Mouse (Mus musculus) heart, postnatal 0 days (tissue): ENCODE results near the gene Rxra. TPM values are rescaled to one million over a fixed set of nuclear protein-coding genes. Genes with fewer than 3 reads are reported as not detected.

Source experiments
- ATAC-seq: fragments of 200-750 bp; cut with Nextera tagmentation; 2 replicates; pipeline ENCODE4 v1.8.0; 2017; ENCODE audit warnings: low read depth, moderate number of reproducible peaks, moderate library complexity; ENCODE audit not compliant: insufficient read depth
- DNase-seq: peaks from one replicate; pipeline ENCODE4 v3.0.0-alpha.2; 2016; ENCODE audit warnings: low spot score
- H3K27ac ChIP-seq: fragments of 300-500 bp; sonication (generic); 2 replicates; pipeline ENCODE4 v1.5.1; 2014; ENCODE audit warnings: low read depth, mild to moderate bottlenecking
- H3K27me3 ChIP-seq: fragments of 300-500 bp; sonication (generic); 2 replicates; pipeline ENCODE4 v1.6.1; 2014; ENCODE audit warnings: low read length, mixed read lengths; ENCODE audit not compliant: control insufficient read depth, insufficient read depth
- H3K36me3 ChIP-seq: fragments of 300-500 bp; sonication (generic); replicated peaks from 2 replicates; pipeline ENCODE4 v1.6.1; 2014; ENCODE audit warnings: low read length, mixed read lengths; ENCODE audit not compliant: control insufficient read depth, insufficient read depth
- H3K4me1 ChIP-seq: fragments of 300-500 bp; sonication (generic); 2 replicates; pipeline ENCODE4 v1.6.1; 2014; ENCODE audit warnings: antibody characterized with exemption; ENCODE audit not compliant: control insufficient read depth, insufficient read depth
- H3K4me2 ChIP-seq: fragments of 300-500 bp; sonication (generic); 2 replicates; pipeline ENCODE4 v1.6.1; 2014; ENCODE audit warnings: low read depth, mild to moderate bottlenecking, low read length, moderate library complexity
- H3K4me3 ChIP-seq: fragments of 300-500 bp; sonication (generic); 2 replicates; pipeline ENCODE4 v1.5.1; 2014; ENCODE audit warnings: low read depth, low read length
- H3K9ac ChIP-seq: fragments of 300-500 bp; sonication (generic); replicated peaks from 2 replicates; pipeline ENCODE4 v1.6.1; 2014; ENCODE audit warnings: low read depth, low read length, mixed read lengths
- H3K9me3 ChIP-seq: fragments of 300-500 bp; sonication (generic); replicated peaks from 2 replicates; pipeline ENCODE4 v1.6.1; 2016; ENCODE audit warnings: low read length; ENCODE audit not compliant: control insufficient read depth
- CTCF ChIP-seq: IDR thresholded peaks from 2 replicates; pipeline ENCODE4 v1.5.1; 2016; ENCODE audit warnings: antibody characterized with exemption, control low read depth, low read depth
- EP300 ChIP-seq: IDR thresholded peaks from 2 replicates; pipeline ENCODE4 v1.6.1; 2016; ENCODE audit warnings: antibody characterized with exemption, low read depth
- WGBS: fragments of 180-500 bp; shearing (Covaris S2); extraction: QIAGEN DNeasy Blood & Tissue Kit; methylation state at CpG from one replicate; pipeline ENCODE4 v1.1.7; 2014; 5-methylcytosine and 5-hydroxymethylcytosine counted together
- polyA plus RNA-seq: library from polyadenylated mRNA; unstranded; fragments of >200 nt; fragmentation: Nextera tagmentation; extraction: Ambion mirVana; gene quantifications from 2 replicates; pipeline ENCODE4 v1.2.1, GENCODE M21; 2015
- total RNA-seq: library from RNA; depleted of rRNA; stranded (reverse); fragments of >200 nt; gene quantifications from 2 replicates; pipeline ENCODE4 v1.2.3, GENCODE M21; 2014; ENCODE audit warnings: low replicate concordance

The Rxra gene
- total and polyA plus RNA-seq, 2 experiments from 2014 or later, result 5.5 to 56.9 TPM

DNA sequence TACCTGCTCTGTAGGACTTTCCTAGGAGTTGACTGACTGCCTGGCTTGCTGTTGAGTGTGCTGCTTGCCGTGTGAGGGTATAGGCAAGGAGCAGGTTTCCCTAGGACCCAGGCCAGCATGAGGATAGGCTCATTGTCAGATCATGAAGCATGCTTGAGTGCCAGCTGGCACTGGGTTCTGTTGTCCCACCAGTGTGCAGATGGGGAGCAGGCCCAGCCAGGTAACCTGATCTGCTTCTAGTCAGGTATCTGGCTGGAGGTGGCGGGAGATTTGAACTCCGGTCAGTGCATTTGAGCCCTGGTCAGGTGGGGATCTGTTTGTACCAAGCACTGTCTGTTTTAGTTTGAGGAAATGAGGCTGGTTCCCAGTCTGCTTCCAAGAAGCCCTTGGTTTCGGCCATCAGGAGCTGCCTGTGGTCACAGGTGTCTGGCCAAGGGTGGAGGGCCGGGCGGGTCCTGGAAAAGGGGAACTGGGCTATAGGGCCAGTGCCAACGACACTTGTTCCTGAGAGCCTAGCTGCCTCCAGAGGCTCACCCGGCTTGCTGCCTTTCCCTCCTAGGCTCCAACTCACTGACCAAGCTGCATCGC is 48.6 kb downstream of the Rxra start:
- no peak overlapping the region for H3K9ac ChIP-seq
- DNase-seq (no peak), ATAC-seq (no peak)
- no peaks in the 10 kb centered on the region for H3K27me3 ChIP-seq
- no peak overlapping the region for H3K4me3 ChIP-seq
- no peak overlapping the region for H3K27ac ChIP-seq
- no peaks in the 10 kb centered on the region; the same call in 1 of the 2 replicates for H3K36me3 ChIP-seq
- TF ChIP-seq EP300 (no peak), CTCF (no peak)
- H3K9me3 ChIP-seq, result no peaks in the 10 kb centered on the region
- H3K4me1 ChIP-seq, result peaks cover 13% of the 10 kb centered on the region; the same call in 1 of the 2 replicates
- no peak overlapping the region for H3K4me2 ChIP-seq
- WGBS, result 84% methylated on average over 9 of the region's 9 CpGs

DNA sequence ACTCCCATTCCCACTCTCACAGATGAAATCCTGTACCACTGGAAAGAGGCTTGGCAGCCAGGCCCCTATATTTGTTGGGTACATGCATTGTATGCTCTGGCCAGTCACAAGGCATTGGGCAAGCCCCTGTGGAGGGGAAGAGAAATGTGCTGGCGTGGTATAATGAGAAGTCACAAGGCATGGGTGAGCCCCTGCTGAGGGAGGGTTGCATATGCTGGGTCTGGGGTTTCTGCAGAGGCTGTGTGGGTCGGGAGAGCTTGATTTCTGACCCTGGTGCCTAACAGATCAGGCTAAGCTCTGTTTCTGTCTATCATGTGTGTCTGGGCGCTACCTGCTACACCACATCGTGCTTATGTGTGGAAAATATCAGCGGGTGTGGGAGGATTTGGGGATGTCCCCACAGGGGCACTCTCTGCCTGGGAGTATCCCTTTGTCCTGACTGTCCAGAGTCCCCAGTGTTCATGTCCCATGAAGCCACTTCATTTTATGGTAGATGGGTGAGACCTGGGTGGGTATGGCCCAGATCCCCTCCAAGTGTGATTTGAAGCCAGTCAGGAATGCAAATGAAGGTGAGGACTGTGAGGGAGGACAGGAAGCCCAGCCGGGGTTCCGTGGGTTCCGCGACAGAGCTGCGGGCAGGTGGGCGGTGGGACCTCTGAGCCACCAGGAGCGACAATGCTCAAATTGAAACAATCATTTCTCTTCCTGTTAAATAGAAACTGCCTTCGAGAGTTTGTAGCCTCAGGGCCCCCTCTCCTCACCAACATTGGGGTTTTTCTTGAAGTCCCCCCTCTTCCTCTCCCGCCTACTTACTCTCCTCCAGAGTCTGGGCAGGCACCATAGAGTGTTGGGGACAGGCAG is 52.0 kb downstream of the Rxra start:
- Histone ChIP-seq H3K4me2 (no peak overlapping the region), H3K27ac (no peak overlapping the region), H3K9me3 (no peaks in the 10 kb centered on the region), H3K9ac (no peak overlapping the region), H3K36me3 (no peaks in the 10 kb centered on the region), H3K4me1 (peaks cover 31% of the 10 kb centered on the region), H3K27me3 (no peaks in the 10 kb centered on the region), H3K4me3 (no peak overlapping the region)
- DNase-seq, result no peak
- WGBS, result 81% methylated on average over 14 of the region's 14 CpGs
- ATAC-seq, result no peak
- TF ChIP-seq EP300 (no peak), CTCF (no peak)

DNA sequence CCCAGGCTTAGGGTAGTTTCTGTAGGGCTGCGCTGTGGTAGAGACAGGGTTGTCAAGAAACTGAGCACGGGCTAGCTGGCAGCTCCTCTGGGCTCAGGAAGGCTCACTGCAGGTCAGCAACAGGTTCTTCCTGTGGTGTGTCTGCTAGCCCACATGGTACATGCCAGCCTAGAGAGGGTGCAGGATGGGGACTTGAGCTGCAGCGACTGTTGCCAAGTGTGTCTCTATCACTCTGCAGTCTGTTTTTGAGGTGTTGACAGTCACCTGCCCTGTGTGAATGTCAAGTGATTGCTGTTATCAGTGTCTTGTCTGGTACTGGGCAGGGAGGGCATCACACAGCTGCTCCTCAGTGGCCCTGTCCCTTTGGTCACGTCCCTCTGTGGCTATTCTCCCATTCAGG is 52.8 kb downstream of the Rxra start:
- no peak overlapping the region for H3K9ac ChIP-seq
- H3K27me3 ChIP-seq, result no peaks in the 10 kb centered on the region
- WGBS, result 43% methylated on average over 4 of the region's 4 CpGs
- no peak overlapping the region for H3K4me3 ChIP-seq
- no peaks in the 10 kb centered on the region for H3K36me3 ChIP-seq
- H3K27ac ChIP-seq, result no peak overlapping the region
- DNase-seq (no peak), ATAC-seq (no peak)
- H3K4me2 ChIP-seq, result no peak overlapping the region
- no peaks in the 10 kb centered on the region for H3K9me3 ChIP-seq
- H3K4me1 ChIP-seq, result peaks cover 39% of the 10 kb centered on the region
- no peak for TF ChIP-seq EP300
- no peak for TF ChIP-seq CTCF

DNA sequence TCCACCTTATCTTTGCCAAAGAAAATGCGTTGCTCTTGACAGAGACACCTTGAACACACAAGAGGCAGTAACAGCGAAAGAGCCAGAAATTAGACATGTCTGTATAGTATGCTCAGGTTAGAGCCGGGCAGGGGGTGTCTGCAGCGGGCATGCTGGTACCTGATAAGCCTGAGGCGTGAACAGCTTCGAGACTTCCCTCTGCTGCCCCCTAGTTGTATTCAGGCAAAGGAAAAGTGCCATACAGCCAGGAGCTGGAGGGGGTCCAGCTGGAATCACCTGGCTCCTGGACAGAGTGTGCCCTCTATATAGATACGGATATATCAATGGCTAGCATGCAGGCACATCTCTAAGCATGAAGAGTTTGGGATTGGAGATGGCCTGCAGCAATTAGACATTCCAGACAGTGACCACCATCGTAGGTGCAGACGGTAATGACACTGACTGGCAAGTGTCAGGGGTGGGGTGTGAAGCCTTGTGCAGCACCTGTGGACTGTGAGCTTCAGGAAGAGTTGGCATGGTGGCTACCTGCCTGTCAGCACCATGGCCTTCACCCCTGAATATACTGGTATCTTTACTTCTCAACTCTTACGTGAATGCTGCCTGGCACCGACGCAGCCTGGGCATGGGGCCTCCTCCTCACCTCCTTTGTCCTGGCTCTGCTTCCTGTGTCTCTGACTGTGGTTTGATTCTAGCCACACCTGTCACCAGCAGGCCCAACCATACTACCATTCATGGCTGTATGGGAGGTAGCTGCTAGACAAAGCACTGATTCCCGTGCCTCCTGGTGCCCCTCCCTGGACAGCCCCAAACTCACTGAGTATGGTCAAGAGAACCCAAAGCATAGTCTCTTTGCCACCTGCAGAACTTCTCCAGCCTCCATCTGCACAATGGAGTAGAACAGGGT is 54.0 kb downstream of the Rxra start:
- Histone ChIP-seq H3K36me3 (no peaks in the 10 kb centered on the region), H3K4me1 (peaks cover 51% of the 10 kb centered on the region), H3K4me2 (no peak overlapping the region), H3K4me3 (no peak overlapping the region), H3K9me3 (no peaks in the 10 kb centered on the region), H3K9ac (no peak overlapping the region), H3K27me3 (no peaks in the 10 kb centered on the region), H3K27ac (no peak overlapping the region)
- TF ChIP-seq CTCF (peak; percentile 62), EP300 (no peak)
- DNase-seq, result peak; percentile 44
- WGBS, result 56% methylated on average over 13 of the region's 13 CpGs
- ATAC-seq, result peak; percentile 48

DNA sequence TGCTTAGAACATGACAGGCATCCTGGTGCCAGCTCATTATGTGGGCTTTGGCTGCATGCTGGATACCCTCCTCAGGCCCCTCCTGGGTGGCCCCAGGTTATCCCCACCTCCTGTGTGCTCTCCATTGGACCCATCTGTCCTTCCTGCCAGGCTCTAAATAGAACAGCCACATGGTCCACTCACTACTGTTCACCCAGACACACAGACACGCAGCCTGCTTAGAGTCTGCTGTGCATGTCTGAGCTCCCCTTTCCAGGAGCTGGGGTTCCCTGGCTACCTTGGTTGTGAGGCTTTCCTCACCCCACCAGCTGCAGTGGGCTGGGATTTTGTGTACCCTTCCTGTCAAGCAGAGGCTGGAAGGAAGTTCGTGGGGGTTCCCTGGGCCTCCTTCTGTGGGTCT is 56.8 kb downstream of the Rxra start:
- Histone ChIP-seq H3K4me2 (peak overlapping the region; percentile 8; the same call in 1 of the 2 replicates), H3K4me1 (peaks cover 52% of the 10 kb centered on the region)

More for the DNA sequence above, 56.8 kb downstream of the Rxra start:
- H3K36me3 ChIP-seq, result peaks cover 8% of the 10 kb centered on the region; the same call in 1 of the 2 replicates
- no peak overlapping the region; the same call in 1 of the 2 replicates for H3K27ac ChIP-seq
- no peak overlapping the region; the same call in 1 of the 2 replicates for H3K9ac ChIP-seq
- no peaks in the 10 kb centered on the region for H3K27me3 ChIP-seq
- TF ChIP-seq CTCF (no peak), EP300 (no peak)
- H3K4me3 ChIP-seq, result no peak overlapping the region
- H3K9me3 ChIP-seq, result no peaks in the 10 kb centered on the region
- whole genome bisulfite sequencing, result 22% methylated on average over 2 of the region's 2 CpGs
- ATAC-seq (no peak), DNase-seq (no peak)
